Mouse (Mus musculus) heart, embryonic 11.5 days (tissue): Measurements from ENCODE around the gene Wdr31. TPM values are rescaled to one million over a fixed set of nuclear protein-coding genes. Genes with fewer than 3 reads are reported as not detected.

ENCODE experiments used
- ATAC-seq: fragments of 200-750 bp; cut with Nextera tagmentation; replicated peaks from 2 replicates; pipeline ENCODE4 v1.8.0; 2017; ENCODE audit warnings: moderate library complexity; ENCODE audit not compliant: insufficient number of reproducible peaks, low FRiP score, low TSS enrichment
- H3K27ac ChIP-seq: fragments of 300-500 bp; sonication (generic); 2 replicates; pipeline ENCODE4 v1.5.1; 2014; ENCODE audit warnings: mild to moderate bottlenecking, low read depth, low read length
- H3K27me3 ChIP-seq: fragments of 300-500 bp; sonication (generic); 2 replicates; pipeline ENCODE4 v1.6.1; 2014; ENCODE audit warnings: mild to moderate bottlenecking, low read length, mixed read lengths; ENCODE audit not compliant: control insufficient read depth, insufficient read depth
- H3K36me3 ChIP-seq: fragments of 300-500 bp; sonication (generic); 2 replicates; pipeline ENCODE4 v1.6.1; 2014; ENCODE audit warnings: mild to moderate bottlenecking, low read length, moderate library complexity, mixed read lengths; ENCODE audit not compliant: control insufficient read depth, insufficient read depth
- H3K4me1 ChIP-seq: fragments of 300-500 bp; sonication (generic); 2 replicates; pipeline ENCODE4 v1.6.1; 2014; ENCODE audit warnings: low read length; ENCODE audit not compliant: control insufficient read depth, insufficient read depth
- H3K4me2 ChIP-seq: fragments of 300-500 bp; sonication (generic); 2 replicates; pipeline ENCODE4 v1.6.1; 2014; ENCODE audit warnings: mild to moderate bottlenecking, moderate library complexity
- H3K4me3 ChIP-seq: fragments of 300-500 bp; sonication (generic); 2 replicates; pipeline ENCODE4 v1.5.1; 2014; ENCODE audit warnings: low read depth, low read length
- H3K9ac ChIP-seq: fragments of 300-500 bp; sonication (generic); 2 replicates; pipeline ENCODE4 v1.6.1; 2014; ENCODE audit warnings: mild to moderate bottlenecking, low read depth, low read length, moderate library complexity
- H3K9me3 ChIP-seq: fragments of 300-500 bp; sonication (generic); replicated peaks from 2 replicates; pipeline ENCODE4 v1.6.1; 2016; ENCODE audit warnings: low read length; ENCODE audit not compliant: control insufficient read depth
- WGBS: fragments of 180-500 bp; shearing (Covaris S2); extraction: QIAGEN DNeasy Blood & Tissue Kit; methylation state at CpG from one replicate; pipeline ENCODE4 v1.1.7; 2014; ENCODE audit not compliant: insufficient replicate concordance; 5-methylcytosine and 5-hydroxymethylcytosine counted together
- polyA plus RNA-seq: library from polyadenylated mRNA; unstranded; fragments of >200 nt; fragmentation: Nextera tagmentation; extraction: Ambion mirVana; gene quantifications from 2 replicates; pipeline ENCODE4 v1.2.1, GENCODE M21; 2014

Gene Wdr31
- polyA plus RNA-seq, 1 experiment from 2014 or later = 3.0 TPM

GRCm38 (mm10) chr4:62515490-62515889 lies 44.8 kb upstream of the Wdr31 start:
- Histone ChIP-seq H3K36me3 (peaks cover 23% of the 10 kb centered on the region), H3K9me3 (no peaks in the 10 kb centered on the region), H3K4me3 (peak overlapping the region; percentile 32), H3K9ac (peak overlapping the region; percentile 59), H3K27me3 (no peaks in the 10 kb centered on the region), H3K4me2 (peak overlapping the region; percentile 68), H3K27ac (peak overlapping the region; percentile 86), H3K4me1 (peaks cover 29% of the 10 kb centered on the region)
- ATAC-seq = no peak
- WGBS = 40% methylated on average over 3 of the region's 3 CpGs

- peak overlapping the region; percentile 32 for H3K4me3 ChIP-seq
- H3K27me3 ChIP-seq = no peaks in the 10 kb centered on the region
- peaks cover 27% of the 10 kb centered on the region for H3K4me1 ChIP-seq
- WGBS = 76% methylated on average over 7 of the region's 7 CpGs
- H3K36me3 ChIP-seq = peaks cover 28% of the 10 kb centered on the region
- ATAC-seq = no peak
- H3K27ac ChIP-seq = peak overlapping the region; percentile 86
- peak overlapping the region; percentile 43; the same call in 1 of the 2 replicates for H3K9ac ChIP-seq
- H3K4me2 ChIP-seq = peak overlapping the region; percentile 68
- H3K9me3 ChIP-seq = no peaks in the 10 kb centered on the region
These were observed 44.3 kb upstream of the Wdr31 start for GRCm38 (mm10) chr4:62514995-62515394.

GRCm38 (mm10) chr4:62513998-62514506 lies 43.4 kb upstream of the Wdr31 start:
- Histone ChIP-seq H3K36me3 (peaks cover 37% of the 10 kb centered on the region), H3K27ac (0 out of 2 replicates have a peak overlapping the region, but pooled peaks have one; percentile 10), H3K4me1 (peaks cover 27% of the 10 kb centered on the region), H3K9me3 (no peaks in the 10 kb centered on the region), H3K27me3 (no peaks in the 10 kb centered on the region), H3K9ac (no peak overlapping the region), H3K4me3 (0 out of 2 replicates have a peak overlapping the region, but pooled peaks have one; percentile 5), H3K4me2 (peak overlapping the region; percentile 14; the same call in 1 of the 2 replicates)
- 50% methylated on average over 11 of the region's 11 CpGs for WGBS
- ATAC-seq = no peak

- Histone ChIP-seq H3K4me3 (no peak overlapping the region), H3K36me3 (peaks cover 47% of the 10 kb centered on the region), H3K4me2 (no peak overlapping the region), H3K4me1 (no peaks in the 10 kb centered on the region; the same call in 1 of the 2 replicates), H3K9me3 (no peaks in the 10 kb centered on the region), H3K27me3 (no peaks in the 10 kb centered on the region), H3K27ac (no peak overlapping the region), H3K9ac (no peak overlapping the region)
- 91% methylated on average over 11 of the region's 11 CpGs for WGBS
- no peak for ATAC-seq
These were observed 39.2 kb upstream of the Wdr31 start for GRCm38 (mm10) chr4:62509946-62510345.

GRCm38 (mm10) chr4:62508839-62509238 lies 38.1 kb upstream of the Wdr31 start:
- no peak overlapping the region for H3K27ac ChIP-seq
- H3K4me2 ChIP-seq = no peak overlapping the region
- no peaks in the 10 kb centered on the region for H3K4me1 ChIP-seq
- ATAC-seq = no peak
- 91% methylated on average over 5 of the region's 5 CpGs for WGBS
- no peak overlapping the region for H3K9ac ChIP-seq
- H3K27me3 ChIP-seq = no peaks in the 10 kb centered on the region
- no peaks in the 10 kb centered on the region for H3K9me3 ChIP-seq
- H3K4me3 ChIP-seq = no peak overlapping the region
- peaks cover 47% of the 10 kb centered on the region for H3K36me3 ChIP-seq

- 57% methylated on average over 2 of the region's 2 CpGs for WGBS
- H3K27ac ChIP-seq = no peak overlapping the region
- no peaks in the 10 kb centered on the region for H3K4me1 ChIP-seq
- peaks cover 35% of the 10 kb centered on the region for H3K36me3 ChIP-seq
- H3K27me3 ChIP-seq = no peaks in the 10 kb centered on the region
- H3K9ac ChIP-seq = no peak overlapping the region
- no peak overlapping the region for H3K4me3 ChIP-seq
- no peak for ATAC-seq
- H3K9me3 ChIP-seq = no peaks in the 10 kb centered on the region
- no peak overlapping the region for H3K4me2 ChIP-seq
These were observed 36.1 kb upstream of the Wdr31 start for GRCm38 (mm10) chr4:62506798-62507197.

- no peak for ATAC-seq
- H3K4me1 ChIP-seq = peaks cover 4% of the 10 kb centered on the region; the same call in 1 of the 2 replicates
- 79% methylated on average over 3 of the region's 3 CpGs for WGBS
These were observed 35.3 kb upstream of the Wdr31 start for GRCm38 (mm10) chr4:62505991-62506390.

GRCm38 (mm10) chr4:62503374-62503970 lies 32.8 kb upstream of the Wdr31 start, which contains the start of gene Hdhd3:
TSS of gene Hdhd3 (minus strand) at chr4:62503467.
- Histone ChIP-seq H3K27me3 (no peaks in the 10 kb centered on the region), H3K9me3 (no peaks in the 10 kb centered on the region), H3K9ac (peak within 1 kb of the TSS; percentile 87), H3K4me3 (peak within 1 kb of the TSS; percentile 84), H3K4me2 (peak within 1 kb of the TSS; percentile 90), H3K4me1 (peaks cover 4% of the 10 kb centered on the region; the same call in 1 of the 2 replicates), H3K27ac (no peak within 1 kb of the TSS), H3K36me3 (peaks cover 11% of the 10 kb centered on the region)
- no peak for ATAC-seq
- WGBS = 76% methylated on average over 3 of the region's 3 CpGs

More at GRCm38 (mm10) chr4:62505991-62506390, 35.3 kb upstream of the Wdr31 start:
- Histone ChIP-seq H3K36me3 (peaks cover 29% of the 10 kb centered on the region), H3K4me2 (no peak overlapping the region), H3K4me3 (no peak overlapping the region), H3K27ac (no peak overlapping the region), H3K27me3 (no peaks in the 10 kb centered on the region), H3K9me3 (no peaks in the 10 kb centered on the region), H3K9ac (no peak overlapping the region)
